Mouse (Mus musculus) adrenal gland, postnatal 25 days (tissue): Measurements from ENCODE around the gene Lrba. TPM values are rescaled to one million over a fixed set of nuclear protein-coding genes. Genes with fewer than 3 reads are reported as not detected.

ENCODE experiments used
- DNase-seq: peaks from one replicate; pipeline ENCODE4 v3.0.0; 2021; ENCODE audit warnings: mixed read lengths
- long read RNA-seq: library from polyadenylated mRNA; stranded (forward); transcript quantifications from one replicate; pipeline ENCODE4 v2.0.0, GENCODE M21; 2021
- total RNA-seq: library from RNA; stranded (reverse); gene quantifications from 2 replicates; pipeline ENCODE4 v1.2.3, GENCODE M21; 2021

Gene Lrba
- total RNA-seq = 36.6 and 40.3 TPM in 2 replicates
- long read RNA-seq, partial matches to known transcripts = 3 of 7 reads
- long read RNA-seq, other reads (novel, unspliced or antisense) = 4 of 7 reads

DNA sequence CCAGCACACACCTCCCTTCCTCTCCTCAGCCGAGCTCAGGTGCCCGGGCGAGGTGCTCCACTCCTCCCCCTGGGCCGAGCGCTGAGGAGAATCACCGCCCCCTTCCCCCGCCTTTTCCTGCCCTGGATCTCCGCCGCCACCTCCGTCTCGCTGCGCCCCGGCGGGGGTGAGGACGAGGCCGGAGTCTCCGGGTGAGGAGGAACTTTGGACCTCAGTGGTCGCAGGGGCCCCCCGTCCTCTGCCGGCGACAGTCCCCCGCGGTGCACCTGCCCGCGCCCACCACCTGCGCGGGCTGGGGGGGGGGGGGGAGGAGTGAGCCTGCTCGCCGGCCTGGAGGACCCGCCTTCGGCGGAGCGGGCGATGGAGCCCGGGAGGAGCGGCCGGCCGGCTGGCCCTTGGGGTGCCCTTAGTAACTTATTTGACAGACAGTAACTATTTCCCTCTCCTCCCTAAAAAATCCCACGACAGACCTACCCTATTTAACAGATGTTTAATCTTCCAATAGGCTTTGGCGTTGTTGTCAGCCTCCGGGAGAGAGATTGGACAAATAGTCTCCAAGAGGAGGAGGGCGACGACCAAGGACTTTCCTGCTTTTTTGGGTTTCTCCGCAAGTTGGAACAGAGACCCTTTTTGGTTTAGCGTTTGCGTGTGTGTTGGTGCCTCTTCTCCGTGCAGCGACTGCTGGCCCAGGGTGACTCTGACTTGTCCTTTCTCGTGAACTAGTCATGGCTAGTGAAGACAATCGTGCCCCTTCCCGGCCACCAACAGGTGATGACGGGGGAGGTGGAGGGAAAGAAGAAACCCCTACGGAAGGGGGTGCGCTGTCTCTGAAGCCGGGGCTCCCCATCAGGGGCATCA lies at the start of gene Lrba:
TSS of gene Lrba (plus strand) at position 117 of the 858 bp plus-strand sequence.
- peak; percentile 79 for DNase-seq

DNA sequence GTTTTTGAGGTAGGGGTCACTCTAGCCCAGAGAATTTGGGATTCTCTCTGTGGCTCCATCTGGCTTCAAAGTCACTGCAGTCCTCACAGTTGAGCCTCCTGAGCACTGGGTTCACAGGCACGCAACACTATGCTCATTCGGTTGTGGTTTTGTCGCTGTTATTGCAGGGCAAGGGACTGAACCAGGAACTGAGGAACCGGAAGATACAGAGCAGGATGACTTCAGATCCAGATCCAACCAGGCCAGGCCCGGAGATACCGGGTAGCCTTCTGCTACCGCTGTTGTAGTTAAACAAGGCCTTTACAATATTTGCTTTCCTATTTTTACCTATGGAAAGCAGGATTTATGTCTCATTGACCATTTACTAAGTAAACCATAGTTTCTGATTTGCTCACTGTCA lies 44.8 kb upstream of the Lrba start:
- DNase-seq = no peak

DNA sequence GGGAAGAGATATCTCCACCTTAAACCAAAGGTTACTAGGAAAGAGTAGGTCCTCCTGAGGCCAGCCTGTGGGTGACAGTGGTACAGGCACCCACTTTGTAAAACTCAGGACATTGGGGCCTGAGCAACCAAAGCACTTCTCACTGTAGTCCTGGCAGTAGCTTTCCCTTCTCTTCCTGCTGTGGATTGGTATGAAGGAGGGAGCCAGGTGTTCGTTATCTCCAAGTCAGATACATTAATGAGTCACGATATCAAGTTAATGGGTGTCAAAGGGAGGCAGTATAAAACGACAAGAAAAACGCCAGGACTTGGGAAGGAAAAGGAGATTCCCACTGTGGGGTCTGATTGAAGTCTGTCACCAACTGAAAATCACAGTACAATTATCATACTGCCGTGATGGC lies 43.4 kb upstream of the Lrba start:
- no peak for DNase-seq

DNA sequence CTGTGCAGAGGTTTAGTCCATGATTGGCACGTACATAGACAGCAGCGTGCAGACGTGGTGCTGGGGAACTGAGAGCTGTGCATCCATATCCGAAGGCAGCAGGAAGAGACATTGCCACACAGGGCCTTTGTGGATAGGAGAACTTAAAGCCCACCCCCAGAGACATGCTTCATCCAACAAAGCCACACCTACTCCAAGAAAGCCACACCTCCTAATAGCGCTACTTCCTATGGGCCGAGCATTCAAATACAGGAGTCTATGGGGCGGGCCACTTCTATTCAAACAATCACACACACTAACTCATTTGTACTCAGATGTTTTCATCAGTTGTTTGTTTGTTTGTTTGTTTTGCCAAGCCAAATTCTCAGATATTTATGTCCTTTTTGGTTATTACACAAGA lies 39.9 kb upstream of the Lrba start:
- no peak for DNase-seq

DNA sequence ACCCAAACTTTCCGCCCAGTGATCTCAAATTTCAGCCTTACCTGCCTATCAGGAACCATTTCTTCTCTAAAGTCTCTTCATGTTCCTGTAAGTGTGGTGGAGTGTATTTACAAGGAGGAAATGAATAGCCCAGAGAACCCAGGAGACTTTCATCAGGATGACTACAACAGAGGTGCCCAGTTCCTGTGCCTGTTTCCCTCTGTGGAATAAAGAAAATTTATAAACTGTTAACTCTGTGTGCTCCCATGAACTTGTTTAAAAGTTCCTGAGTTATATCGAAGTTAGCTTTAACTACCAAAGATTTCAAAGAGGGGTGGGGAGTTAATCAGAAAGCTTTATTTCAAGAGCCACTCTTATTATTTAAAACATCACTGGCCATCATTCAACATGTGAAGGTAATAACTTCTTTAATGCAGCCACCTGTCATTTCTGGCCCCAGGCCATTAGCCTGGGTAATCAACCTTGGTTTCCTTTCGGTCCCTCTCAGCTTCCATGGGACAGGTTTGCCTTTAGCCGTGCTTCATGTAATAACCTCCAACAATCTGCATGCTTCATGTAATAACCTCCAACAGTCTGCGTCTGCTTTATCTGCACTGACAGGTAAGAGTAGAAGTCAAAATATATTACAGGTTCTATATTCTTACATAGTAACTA lies 36.6 kb upstream of the Lrba start:
- no peak for DNase-seq

DNA sequence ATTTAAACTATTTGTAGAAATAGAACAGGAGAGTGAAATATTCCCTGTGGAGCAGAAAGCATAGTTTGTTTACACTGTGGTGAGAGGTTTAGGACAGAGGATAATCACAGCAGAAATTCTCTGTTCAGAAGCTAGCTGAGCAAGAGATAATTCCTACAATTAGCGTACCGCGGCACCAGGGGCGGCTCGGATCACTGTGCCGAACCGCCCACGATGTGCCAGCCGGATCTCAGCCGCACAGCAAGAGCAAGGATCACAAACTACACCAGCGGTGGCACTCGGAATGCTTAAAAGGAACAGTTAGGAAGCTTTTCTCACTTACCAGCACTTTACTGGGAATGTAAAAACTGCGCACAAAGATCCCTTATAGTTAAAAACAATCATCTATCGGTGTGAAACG lies 28.5 kb upstream of the Lrba start:
- DNase-seq = no peak

DNA sequence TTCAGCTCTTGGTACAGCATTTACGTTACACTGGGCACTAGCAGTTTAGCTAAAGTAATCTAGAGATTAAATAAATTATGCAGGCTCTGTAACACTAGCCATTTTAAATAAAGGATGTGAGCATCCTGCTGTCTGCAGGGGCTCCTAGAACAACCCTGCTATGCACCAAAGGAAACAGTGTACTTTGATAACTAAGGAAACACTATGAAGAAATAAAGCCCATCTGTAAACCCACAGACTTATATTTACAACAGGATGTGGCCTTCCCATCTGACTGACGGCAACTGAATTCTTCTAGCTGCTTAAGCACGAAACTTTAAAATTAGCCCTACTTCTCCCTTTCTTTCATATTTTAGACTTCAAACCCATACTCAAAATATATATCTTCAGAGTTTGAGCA lies 28.0 kb upstream of the Lrba start:
- no peak for DNase-seq

DNA sequence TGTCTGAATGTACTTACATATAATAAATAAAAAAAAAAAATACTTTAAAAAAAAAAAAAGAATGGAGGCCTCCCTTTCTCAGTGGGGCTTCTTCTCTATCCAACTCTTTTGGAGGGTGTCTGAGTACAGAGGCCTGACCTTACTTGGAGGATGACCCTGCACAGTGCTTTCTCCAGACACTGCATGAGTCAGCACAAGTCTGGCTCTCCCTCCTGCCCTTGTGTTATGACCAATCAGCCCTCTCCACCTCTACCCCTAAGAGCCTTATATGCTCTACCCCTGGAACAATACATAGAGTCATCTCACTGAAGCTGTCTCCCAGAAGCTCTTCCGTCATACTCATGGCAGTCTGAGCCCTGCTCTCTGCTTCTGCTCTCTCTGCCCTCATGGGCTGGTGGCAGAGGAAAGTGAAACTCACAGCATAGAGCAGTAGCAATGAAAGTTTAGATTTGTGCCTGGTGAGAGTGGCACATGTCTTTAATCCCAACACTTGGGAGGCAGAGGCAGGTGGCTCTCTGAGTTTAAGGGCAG lies 22.8 kb upstream of the Lrba start:
- peak; percentile 4 for DNase-seq

DNA sequence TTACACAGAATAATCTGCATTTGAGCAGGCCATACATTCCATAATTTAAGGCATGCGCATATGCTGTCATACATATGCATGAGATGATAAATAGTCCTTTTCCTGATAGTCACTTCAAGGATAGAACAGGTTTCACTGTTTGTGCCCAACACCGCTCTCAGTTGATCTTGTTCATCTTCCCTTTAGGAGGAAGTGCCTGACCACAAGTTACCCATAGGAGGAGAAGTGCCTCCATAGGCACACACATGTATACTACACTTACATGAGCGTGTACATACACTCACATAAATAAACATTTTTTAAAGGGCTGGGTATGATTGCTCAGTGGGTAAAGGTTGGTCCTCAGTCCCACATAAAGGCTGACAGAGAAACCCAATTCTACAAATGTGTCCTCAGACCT lies 22.0 kb upstream of the Lrba start:
- no peak for DNase-seq

DNA sequence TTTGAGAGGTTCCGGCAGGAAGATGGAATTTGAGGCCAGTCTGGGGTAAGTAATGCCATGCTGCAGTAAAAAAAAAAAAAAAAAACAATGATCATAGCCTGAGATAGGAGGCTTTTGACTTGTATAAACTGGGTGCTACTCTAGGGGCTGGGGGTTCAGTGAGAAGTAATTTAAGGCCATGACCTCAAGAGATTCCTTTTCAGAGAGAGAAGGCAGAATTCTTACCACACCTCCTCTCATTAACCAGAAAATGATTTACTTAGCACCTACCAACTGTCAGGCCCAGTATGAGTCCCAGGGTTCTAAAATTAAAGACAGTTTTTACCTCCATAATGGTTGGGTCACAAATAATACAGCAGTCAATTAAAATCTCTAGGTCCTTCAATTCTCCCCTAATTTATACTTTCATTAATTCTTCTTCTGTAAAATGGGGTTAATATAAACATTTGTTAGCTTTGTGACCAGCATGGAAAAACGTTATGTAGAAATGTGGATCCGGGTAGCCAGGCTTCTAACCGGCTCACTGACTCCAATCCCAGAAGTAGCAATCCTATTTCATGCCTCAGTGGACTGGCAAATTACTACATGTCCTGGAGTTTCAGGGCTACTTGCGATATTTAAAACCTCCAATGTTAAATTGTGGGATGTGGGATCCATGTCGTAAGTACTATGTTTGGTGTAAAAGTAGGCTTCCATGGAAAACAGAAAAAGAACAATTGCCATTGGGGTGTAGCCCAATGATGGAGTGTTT lies 19.7 kb upstream of the Lrba start:
- no peak for DNase-seq

DNA sequence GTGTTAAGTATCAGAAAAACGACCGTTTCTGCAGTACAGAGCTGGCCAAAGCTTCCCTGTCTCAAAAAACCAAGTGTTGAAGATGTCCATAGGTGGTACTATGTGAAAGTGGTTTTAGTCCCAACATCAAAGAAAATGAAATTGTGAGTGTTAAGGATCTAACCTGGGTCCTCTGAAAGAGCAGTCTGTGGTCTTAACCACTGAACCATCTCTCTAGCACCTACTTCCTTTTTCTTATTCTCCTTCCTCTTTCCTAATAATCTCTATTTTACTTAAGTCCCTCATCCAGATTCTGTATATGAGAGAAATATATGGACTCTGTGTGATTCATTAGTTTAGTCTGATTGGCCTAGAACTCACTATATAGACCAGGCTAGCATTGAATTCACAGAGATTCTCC lies 17.9 kb upstream of the Lrba start:
- no peak for DNase-seq

DNA sequence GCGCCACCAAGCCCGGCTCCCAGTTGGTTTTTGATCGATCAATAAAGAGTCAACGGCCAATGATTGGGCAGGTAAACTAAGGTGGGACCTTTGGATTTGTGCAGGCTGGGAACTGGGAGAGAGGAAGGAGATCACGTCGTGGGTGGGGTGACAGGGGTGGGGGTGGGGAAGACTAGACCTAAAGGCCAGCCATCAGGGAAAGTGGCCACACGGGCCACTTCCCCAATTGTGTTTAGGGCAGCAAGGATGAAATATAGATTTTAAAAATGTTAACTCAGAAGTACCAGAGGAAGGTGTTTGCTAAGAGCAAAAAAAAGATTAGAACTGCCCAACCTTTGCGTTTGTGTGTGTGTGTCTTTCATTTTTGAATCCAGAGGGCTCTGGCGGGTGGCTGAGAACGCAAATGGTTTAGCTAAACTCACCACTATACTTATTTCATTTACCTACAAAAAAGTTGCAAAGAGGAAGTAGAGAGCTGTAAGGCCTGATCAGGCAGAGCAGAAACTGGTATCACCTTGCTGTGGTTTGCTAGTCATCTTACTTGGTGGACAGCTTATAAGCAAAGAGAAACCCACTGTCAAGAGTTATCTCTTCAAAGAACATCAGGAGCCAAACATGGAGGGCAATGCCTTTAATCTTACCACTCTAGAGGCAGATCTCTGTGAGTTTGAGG lies 14.1 kb upstream of the Lrba start:
- DNase-seq = no peak

DNA sequence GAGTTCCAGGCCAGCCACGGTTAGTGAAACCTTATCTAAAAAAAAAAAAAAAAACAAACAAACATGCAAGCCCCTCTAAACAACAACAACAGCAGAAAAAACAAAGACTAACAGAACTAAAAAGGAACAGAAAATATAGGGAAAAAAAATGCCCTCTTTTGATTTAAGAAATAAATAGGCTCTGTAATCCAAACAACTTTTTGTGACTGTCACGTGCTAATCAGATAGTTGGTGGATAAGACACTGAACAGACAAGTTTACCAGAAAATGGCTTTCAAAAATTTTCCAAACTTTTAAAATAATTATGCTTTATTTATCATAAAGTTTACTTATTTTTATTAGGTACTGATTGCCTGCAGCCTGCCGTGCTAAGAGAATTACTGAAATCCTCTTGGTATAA lies 13.5 kb upstream of the Lrba start:
- DNase-seq = no peak

DNA sequence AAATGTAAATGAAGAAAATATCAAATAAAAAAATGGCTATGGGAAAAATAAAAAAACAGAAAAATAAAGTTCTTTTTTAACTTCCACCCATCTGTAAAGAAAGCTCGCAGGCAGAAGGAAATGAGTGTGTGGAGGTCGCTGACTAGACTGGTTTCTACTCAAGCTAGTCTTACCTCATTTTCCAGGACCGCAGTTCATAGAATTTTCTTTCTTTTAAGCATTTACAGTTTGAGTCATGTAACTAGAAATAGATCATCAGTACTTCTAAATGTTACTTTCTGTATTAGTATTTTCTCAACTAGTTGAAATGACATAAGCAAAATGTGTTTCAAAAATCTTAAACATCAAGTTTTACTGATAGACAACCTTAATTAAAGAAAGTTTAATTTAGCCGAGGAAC lies 10.2 kb upstream of the Lrba start:
- no peak for DNase-seq

DNA sequence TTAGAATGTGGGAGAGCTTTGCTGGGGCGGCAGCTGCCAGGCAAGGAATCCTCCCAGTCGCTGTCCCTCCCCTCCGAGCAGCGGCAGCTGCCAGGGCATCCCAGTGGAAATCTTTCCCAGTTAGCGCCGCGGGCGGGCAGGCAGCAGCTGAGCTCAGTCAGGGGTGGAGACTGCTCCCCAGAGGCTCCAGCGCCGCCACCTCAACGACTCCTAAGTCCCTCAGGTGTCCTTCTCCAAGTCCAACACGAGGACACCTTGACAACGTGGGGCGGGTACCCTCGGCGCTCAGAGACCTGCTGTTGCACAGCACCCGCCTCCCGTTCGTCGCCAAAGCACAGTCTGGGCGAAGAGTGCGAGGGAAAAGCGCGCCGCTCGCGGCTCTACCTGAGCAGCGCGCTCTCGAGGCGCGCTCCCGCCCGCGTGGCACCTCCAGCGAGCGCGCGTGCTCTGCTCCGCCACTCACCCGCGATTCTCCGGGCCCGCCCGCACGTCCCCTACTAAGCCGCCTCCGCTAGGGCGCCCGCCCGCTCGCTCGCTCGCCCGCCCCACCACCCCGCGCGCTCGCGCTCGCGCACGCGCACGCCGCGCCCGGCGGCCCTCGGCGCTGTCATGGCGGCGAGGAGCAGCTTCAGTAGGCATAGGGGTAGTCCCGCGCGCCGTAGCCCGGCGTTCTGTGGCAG lies 706 bp upstream of the Lrba start:
- peak; percentile 91 for DNase-seq

DNA sequence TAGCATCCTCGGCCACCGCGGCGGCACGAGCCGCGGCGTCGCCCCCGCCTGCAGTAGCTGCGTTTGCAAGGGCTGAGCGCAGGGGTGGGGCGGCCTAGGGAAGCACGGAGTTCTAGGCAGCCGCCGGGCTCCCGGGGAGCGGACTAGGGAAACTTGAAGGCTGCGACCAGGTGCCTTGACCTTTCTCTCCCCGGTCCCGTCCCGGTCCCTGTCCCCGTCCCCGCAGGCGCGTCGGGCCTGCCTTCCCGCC lies 241 bp upstream of the Lrba start:
- no peak for DNase-seq

DNA sequence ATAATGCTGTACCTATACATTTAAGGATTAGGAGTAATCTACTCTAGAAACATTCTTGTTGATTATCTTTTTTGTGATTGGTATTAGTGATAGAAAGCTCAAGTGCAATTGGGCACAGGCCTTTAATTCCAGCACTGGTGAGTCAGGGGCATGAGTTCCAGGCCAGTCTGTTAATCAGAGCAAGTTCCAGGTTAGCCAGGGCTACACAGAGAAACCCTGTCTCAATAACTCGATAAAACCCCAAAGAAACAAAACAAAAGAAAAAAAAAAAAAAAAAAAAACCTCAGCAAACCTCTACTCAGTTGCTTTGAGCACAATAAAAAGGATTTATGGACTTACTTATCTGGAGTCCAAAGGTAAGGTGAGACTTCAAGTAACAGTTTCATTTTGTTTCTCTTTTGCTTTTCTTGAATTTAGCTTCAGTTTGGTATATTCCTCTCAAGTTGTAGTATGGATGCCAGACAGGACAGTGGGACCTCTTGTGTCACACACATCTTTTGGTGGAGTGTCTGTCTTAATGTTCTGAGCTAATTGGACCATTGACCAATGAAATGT lies 7.1 kb downstream of the Lrba start:
- DNase-seq = no peak

DNA sequence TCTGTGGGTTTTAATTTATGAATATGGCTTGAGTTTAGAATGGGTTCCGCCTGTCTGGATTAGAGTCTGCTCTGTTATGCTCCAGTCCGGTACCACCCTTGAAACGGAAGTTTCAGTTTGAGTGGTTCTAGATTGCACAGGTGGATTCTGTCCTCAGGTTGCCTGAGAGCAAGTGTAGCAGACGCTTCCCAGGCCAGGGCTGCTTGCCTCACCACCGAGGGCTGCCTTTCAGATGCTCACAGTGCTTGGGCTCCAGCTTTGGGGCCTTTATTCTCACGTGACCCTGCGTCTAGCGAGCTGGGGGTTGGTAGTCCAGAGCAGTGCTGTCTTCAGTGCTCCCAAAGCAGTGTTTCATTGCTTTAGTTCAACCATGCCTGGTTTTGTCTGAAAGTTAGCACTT lies 22.7 kb downstream of the Lrba start:
- no peak for DNase-seq

DNA sequence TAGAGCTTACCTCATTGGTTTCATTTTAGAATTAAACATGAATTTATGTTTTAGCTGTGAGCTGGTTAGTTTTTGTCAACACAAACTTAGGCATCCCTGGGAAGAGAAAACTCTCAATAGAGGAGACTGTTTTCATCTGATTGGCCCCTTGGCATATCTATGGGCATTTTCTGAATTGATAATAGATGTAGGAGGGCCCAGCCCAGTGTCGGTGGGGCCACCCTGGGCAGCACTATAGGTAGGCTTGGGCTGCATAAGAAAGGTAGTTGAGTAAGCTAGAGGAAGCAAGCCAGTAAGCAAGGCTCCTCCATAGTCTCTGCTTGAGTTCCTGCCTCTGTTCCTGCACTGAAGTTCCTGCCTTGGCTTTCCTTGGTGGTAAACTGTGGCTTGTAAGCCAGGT lies 26.7 kb downstream of the Lrba start:
- no peak for DNase-seq

DNA sequence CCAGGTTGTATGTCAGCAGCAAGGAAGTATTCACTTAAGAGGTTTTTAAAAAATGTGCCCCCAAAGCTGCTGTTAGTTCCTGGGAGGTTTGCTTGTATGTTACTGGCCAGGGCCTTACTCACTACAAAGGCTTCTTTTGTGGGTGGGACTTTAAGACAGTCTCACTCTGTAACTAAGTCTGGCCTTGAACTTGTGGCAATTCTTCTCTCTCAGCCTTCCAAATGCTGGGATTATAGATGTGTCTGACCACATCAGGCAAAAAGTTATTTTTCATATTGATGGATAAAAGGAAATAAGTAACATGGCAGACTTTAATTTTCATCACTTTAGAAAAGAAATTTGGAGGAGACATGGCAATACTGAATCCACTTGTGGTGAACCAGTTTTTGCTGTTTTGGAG lies 28.1 kb downstream of the Lrba start:
- no peak for DNase-seq

DNA sequence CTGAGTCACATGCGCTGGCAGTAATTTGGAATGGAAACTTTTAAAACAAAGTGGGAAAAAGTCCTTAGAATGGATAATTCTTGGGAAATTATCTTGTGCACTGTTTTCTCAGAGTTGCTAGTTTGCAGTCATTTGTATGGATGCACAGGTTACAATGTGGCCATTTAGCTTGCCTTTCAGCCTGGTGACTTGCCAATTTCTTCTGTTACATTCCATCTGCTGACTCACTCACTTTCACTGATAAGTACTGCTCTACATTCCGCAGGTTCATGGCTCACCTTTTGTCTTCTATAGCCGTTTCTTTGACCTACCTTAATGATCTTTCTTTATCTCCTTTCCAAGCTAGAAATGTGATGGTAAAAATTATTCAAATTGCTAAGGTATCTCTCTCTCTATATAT lies 28.6 kb downstream of the Lrba start:
- no peak for DNase-seq

DNA sequence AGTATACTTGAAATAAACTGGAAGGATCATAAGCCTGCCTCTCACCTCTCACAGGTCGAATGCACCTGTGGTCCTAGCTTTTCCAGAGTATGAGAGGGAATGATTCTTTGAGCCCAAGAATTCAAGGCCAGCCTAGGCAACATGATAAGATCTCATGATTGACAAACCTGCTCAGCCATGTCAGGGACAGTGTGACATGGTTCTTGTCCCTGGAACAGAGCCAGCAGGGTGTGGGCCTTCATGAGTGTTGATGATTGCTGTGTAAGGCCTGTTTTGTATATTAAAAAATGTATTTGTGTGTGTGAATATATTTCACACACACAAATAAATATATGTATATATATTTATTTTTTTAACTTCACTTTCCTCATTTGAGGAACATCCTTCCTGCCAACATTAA lies 29.3 kb downstream of the Lrba start:
- DNase-seq = no peak
